Mouse (Mus musculus) gastrocnemius, adult 8-10 months (tissue): Measurements from ENCODE around the gene Mycbp2. TPM values are rescaled to one million over a fixed set of nuclear protein-coding genes. Genes with fewer than 3 reads are reported as not detected.

Source experiments
- DNase-seq, 2 experiments: peaks; one replicate each; pipeline ENCODE4 v3.0.0; 2022; ENCODE audit warnings: low spot score in 2 of 2
- total RNA-seq, 4 experiments: library from RNA; stranded (reverse); gene quantifications; 2 replicates each; pipeline ENCODE4 v1.2.4; 2022

The Mycbp2 gene
- total RNA-seq, result 10 to 100 TPM; 22.6 to 41.3 (median 28.6) TPM

DNA sequence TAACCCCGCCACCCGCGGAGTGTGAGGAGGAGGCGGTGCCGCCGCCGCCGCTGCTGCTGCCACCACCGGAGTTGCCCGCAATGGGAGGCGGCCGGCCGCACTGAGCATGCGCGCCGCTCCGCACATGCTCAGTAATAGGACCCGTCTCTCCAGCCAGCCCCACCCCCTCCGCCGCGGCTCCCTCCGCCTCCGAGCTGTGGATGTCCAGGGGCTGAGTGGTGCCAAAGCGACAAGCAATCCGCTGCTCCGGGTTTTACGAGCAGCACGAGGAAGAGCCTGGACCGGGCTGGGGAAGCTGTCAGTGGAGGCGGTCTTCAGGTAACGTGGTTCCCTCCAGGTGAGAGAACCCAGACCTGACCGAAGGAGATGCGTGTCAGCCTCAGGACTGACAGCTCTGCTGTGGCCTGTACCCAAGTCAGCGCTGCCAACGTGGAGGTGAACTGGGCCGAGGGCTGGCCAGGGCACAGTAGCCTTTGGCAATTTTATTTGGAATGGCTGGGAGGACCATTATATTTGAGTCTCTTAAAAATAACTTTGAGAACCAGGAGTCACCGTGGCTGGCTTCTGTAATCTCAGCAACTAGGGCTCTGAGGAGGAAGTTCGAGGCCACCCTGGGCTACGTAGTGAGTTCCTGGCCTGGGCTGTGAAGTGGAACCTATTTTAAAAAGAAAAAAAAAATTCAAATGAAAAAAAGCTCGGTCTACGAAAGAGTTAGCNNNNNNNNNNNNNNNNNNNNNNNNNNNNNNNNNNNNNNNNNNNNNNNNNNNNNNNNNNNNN, at the start of gene Mycbp2:
Gene Mycbp2 (minus strand): TSS at position 86 of the 777 bp plus-strand sequence.
- peak; percentile 97 to 98 for DNase-seq

DNA sequence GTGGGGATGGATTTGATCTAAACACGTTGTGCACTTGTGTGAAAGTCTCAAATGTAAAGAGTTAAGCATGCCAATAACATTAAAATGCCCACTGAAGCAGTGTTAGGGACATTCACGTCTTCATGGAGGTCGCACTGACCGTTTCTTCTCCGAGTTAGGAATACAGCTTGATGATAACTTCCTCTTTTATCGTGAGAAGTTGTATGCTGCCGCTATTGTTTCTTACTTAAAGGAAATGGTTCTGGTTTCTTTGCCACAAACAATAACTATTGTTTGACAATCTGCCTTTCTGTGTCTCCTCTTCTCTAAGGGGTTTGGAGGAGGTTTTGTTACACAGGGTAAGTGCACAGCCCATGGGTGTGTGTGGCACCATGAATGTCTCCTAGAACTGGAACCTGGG, 45.8 kb upstream of the Mycbp2 start:
- no peak for DNase-seq

DNA sequence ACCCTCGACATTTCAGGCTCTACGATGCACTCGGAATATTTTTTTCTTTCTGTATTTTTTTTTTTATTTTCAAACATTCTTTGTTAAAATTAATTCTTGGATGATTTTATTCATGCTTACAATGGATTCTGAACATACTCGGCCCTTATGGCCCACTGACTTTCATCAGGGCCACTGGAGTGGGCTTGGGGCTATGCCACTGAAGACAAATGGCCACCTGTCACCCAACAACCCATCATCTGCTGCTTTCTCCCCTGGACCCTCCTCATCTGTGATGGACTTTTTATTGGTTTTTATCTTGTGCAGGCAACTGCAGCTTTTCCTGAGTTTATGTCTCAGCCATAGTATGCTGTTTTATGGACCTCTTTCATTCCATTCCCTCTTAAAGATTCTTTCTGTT, 40.8 kb upstream of the Mycbp2 start:
- no peak for DNase-seq

DNA sequence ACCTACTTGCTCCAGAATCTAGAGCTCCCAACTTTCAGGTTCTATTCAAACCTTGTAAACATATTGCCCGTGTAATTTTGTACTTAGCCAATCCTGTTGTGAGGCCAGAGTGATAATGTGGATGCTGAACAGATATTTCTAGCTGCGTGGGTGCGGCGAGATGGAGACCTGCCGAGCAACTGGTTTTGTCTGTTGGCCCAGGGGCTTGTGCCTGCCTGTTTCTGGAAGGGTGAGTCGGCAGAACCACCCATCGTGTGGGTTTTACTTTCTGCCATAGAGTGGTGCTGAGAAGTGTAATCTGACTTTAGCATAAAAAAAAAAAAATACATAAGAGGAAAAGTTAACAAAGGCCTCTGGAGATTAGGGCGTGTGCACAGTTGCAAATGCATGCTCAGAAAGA, 40.3 kb upstream of the Mycbp2 start:
- DNase-seq, result no peak

DNA sequence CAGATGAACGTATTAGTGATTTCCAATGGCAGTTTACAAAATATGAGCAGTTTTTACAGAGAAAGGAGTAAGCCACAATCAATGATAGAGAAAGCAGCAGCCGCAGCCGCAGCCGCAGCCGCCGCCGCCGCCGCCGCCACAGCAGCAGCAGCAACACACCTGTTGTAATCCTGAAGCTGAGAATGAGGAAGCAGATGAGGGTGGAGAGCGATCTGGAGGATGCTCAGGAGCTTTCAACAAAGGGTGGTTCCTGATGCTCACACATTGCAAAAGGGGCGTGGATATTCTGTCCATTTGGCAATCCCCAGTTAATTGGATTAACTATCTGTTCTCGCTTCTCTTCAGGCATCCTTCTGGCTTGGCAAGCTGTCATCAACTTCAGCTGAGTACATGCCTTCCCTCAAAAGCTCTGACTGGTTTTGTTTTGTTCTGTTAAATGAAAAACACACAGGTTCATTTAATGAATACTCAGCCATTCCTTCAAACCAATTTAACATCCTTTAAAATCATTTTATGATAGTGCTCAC, 38.5 kb upstream of the Mycbp2 start:
- DNase-seq, result no peak

DNA sequence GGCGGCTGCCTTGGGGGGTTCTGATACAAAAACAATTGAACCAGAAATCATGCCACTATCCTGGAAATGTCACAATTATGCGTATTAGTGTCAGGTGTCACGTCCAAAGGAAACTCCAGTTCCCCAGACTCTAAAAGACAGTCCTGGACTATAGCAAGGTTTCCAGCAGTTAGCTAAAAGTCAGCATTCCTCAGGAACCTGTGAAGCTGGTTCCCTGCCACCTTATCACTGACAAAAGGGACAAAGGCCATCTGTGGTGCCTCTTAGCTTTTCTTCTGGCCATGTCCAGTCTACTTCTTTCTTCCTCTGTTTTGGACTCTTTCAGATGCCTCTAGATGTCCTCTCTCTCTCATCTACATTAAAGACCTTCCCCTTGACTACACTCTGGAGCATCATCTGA, 32.1 kb upstream of the Mycbp2 start:
- no peak for DNase-seq

DNA sequence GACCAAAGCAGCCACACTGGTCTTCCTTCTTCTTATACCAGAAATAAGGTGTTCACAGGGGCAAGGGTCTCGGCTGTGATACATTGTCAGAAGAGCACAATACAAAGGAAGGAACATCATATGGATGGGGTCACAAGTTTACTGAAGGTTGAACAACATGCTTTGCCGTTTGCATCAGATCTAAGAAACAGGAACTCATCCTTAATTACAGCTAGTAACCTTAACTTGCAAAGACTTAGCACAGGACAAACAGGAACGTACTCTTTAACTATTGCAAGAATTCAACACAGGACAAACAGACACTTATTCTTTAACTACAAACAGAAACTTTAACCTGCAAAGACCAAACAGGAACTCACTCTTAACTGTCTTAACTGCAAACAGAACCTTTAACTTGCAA, 30.2 kb upstream of the Mycbp2 start:
- no peak for DNase-seq

DNA sequence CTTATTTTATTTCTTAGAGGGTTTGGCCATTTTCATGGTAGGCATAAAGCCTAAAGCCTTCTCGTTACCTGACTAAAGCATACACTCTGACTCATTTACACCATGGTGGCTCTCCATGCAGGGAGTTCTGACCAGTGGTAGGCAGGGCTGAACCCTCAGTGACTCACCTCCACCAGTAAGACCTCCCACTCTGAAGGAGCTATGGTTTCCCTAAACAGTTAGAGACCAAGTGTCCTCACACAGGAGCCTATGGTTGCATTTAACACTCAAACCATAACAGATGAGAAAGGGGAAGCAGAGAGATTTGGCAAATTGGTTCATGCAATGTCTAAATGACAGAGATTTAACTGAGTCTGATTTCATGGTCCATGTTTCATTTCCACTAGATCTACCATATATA, 28.9 kb upstream of the Mycbp2 start:
- DNase-seq, result no peak

DNA sequence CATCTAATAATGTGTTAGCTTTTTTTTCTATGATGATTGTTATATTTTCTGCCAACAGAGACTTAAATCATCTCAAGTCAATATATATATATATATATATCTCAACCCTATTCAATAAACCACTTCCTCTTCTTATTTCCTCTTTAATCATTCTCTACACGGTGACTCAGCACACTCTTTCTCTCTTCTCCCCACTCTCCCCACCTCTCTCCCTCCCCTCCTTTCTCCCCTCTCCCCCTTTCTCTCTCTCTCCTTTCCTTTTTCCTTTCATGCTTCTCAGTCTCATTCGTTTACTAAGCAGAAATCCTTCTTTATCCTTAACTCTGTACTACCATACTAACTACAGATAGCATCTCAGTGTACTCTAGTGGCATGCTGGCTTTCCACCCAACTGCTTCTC, 16.6 kb upstream of the Mycbp2 start:
- DNase-seq, result no peak

DNA sequence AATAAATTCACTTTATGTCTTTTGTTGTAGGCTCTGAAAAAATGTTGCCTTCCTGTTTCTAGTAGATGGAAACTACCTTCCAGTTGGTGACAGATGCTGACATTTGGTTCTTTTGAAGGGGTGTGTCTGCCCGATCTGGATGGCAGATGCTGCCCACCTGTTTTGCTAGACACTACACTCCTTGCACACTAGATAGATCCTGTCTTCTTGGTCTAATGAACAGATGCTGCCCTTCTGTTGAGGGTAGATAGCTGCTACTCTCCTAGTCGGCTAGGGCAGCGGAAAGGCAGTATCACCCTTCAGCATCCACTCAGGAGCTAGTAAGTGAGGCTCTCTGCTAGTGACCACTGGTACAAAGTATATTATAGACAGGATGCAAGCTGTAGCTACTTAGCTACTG, 9.5 kb upstream of the Mycbp2 start:
- no peak for DNase-seq

DNA sequence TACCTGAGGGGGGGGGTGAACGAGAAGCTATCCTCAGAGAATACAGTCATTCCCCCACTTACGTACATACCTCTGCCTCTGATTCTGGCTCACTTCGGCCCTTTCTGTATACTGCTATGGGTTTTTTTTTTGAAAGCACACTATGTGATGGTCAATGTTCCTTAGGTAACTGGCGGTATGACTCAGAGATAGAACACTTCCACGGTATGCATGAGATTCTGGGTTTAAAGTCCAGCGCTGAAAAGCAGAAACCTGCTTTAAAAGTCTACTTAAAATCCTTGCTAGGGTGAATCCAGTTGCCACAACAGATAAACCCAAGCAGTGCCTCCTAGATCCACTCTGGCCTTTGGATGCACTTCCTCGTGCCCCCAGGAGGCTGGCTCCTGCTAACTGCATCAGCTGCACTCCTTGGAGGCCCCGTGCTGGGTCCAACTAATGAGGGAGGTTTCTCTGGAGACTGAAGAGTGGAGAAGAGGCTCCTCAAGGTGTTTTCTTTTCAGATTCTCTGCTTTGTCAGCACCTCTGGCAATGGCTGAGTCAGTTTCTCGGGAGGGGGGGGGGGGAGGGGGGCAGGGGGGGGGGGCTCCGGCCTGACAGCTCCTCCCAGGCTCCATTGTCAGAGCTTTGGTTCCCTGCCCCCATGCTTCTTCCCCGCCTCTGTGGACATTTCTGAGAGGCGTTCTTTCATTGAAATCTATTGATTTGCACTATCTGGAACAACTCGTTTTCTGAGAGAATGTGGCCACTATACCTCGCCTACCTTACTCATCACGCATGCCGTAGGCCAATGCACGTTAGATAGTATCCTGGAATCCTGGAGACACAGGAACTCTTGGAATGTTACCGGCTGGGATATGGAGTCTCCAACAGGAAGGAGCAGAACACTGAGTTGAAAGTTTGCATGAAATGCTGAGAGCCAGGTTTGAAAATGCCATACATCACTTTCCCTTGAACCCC, 8.1 kb upstream of the Mycbp2 start:
- DNase-seq, result no peak

DNA sequence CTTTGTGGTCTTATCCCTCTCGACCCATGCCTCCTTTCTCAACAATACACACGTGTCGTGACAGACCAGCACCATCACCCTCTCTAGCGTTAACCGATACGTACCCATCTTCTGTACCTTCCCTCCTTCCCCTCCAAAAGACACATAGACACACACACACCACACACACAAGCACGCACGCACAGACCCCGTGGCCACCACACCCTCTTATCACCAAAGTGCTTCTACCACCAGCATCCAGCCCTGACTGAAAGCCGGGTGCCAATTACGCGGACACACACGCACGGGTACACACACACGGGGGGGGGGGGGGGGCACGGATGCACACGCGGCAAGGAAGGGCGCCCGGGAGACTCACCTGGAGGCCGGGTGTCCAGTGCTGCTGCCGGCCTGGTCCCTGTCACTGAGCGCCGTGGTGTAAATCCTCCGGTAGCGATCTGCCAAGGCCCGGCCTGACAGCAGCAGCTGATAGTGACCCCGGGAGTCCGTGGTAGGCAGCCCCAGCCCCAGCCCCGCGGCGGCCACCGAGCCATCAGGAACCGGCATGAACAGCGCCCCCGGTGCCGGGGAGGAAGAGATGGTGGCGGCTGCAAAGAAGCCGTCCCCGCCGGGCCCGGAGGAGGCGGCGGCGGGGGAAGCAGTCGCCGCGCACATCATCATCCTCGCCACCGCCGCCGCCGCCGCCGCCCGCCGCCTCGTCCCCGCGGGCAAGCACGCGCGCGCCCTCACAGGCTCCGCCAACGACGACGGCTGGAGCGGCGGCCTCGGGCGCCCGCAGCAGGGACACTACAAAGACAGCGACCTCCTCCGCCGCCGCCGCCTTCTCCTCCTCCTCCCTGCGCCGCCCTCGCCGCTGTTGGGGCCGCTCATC, 521 bp downstream of the Mycbp2 start:
- peak; percentile 43 to 54 for DNase-seq

DNA sequence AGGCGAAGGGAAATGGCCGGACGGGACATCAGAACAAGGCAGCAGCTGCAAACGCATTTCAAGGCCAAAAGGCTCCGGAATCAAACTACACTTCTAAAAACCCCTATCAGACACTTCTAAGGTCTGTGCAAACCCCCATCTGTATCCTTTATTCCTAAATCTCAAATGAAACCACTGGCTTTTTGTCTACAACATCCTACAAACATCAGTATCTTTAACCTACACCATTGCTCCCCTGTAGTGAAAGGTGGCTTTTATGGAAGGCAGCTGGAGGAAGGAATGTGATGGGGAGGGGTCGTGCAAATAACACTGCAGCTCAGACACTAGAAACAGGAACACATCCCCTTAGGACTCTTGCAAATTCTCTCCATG, 1.1 kb downstream of the Mycbp2 start:
- DNase-seq, result no peak

DNA sequence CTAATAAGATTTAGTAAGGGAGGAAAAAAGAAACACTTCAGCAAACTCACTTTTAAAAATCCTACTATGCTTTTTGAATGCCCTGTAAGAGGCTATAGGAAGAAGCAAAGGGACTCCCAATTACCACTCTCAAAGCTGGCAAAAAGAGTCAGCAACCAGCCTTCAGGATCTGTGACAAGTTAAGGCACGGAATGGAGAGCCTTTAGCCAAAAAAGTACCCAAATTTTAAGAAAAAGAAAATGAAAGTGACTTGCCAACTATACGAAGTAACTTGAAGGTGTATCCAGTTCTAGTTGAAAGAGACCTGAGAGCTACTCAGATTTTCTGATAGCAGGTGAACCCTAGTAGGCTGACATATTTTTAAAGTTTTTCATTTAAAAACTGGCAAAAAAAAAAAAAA, 1.6 kb downstream of the Mycbp2 start:
- DNase-seq, result no peak

DNA sequence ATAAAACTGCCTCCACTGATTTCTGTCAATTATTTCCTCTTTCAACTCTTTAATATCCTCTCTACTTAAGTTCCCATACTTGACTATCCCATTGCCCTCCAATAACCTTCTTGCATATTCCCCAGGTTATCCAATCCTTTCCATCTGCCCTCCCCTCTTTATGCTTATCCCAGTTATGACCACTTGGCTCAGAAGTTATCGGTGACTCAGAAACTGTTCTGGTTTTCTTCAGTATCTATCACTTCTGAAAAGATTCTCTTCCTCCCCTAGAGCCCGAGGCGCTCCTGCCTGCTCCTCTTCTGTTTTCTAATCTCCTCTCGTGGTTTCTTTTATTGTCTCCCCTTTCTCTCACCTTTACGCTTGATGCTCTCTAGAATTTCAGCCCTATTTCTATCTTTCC, 2.8 kb downstream of the Mycbp2 start:
- DNase-seq, result no peak

DNA sequence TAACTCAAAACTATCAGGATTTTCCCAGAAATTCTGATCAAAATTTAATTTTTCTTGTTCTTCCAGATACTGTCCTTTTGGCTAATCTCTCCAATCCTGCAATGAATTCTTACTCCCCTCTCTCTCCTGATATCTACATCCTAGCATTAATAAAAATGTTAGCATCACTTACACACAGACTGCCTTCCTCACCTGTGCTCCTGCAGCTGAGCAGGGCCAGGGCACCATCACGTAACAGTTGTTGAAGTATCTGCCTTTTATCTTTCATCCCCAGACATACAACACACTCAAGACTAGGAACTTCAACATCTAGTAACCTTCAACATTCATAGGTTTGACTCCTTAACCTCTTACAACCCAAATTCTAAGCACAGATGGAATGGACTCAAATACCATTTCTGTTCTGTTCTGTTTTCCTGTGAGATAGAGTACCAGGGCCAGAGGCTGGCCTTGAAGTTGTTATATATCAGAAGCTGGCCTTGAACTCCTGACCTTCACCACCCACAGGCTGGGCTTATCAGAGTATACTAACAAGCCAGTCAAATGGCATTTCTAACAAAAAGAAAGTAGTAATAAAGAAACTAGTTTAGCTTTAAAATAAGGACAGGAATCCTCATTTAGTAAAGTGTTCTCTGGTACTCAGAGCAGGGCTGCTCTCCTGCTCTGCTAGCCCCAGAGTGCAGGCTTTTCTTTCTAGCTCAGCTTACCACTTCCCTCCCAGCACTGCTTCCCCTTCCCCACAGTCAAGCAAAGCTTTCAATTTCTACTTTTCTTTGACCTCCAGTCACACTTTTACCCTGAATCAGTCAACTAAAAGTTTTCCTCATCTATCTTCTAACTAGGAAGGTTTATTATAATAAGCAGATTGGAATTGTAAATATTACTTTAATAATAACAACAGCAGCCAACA, 5.0 kb downstream of the Mycbp2 start:
- no peak for DNase-seq

DNA sequence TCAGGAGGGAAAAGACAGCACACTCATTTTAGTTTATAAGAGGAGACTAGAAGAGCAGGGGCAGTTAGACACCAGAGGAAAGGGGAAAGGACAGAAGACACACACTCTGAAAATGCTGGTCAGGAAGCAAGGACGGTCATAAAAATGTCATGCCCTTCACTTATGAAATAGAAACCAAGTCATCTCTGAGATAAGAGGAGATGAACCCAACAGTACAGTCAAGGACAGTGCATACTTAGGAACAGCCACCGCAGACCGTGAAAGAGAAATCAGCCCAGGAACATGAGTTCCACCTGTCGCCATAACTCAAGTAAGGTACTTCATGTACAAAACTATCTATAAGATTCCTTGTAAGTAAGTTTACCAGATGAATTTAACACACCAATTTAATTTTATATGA, 33.7 kb downstream of the Mycbp2 start:
- DNase-seq, result no peak

DNA sequence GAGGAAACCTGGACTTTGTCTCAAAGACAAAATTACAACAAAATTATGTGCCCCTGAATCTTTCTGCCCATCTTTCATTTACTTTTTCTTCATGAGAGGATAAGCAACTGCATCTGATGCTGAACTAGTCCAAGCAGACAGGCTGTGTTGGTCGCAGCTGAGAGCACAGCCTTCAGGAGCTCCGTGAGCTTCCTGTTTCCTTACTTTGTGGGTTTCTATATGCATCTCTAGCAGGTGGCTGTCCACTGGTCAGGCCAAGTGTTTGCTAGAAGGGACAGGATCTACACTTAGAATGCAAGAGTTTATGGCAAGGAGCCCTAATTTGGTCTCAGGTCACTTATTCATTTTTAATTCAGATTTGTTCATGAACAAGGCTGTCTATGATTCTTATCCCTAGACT, 50.4 kb downstream of the Mycbp2 start:
- DNase-seq, result no peak

DNA sequence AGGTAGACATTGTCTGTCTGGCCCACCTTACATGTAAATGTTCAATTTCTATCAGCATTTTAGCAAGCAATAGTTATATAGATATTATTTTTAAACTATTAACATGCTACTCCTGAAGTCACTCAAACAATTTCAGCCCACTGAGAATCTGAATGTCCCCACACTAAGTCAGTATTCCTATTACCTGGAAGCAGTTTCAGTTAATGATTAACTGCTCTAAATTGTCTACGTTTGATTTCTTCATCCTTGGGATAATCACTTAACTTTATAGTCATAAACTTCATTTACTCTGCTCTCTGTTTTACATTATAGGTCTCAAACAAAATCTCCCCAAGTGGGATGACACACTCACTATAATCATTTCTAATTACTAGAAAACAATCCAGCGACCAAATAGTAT, 60.0 kb downstream of the Mycbp2 start:
- no peak for DNase-seq

DNA sequence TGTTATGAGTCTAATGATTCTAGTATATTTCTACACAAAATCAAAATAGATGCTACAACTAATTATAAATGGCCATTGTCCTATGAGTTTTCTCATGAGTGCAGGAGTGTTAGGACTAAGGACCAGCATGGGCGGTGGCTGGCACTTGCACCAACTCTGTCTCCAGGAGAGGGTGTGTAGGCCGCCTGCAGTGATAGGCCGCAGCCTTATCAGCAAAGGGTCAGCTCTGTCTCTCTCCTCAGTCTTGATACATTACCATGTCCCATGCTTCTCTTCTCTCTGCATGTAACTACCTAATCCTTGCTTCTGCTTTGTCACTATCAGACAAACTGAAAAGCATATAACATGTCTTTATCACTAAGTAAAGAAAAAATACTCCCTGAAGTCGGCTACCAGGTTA, 69.9 kb downstream of the Mycbp2 start:
- no peak for DNase-seq
